Mouse (Mus musculus) CD8-positive naive resting alpha-beta T cell, adult 2 months (primary cell): ENCODE measurements around the gene Hnrnpul1.

Experiments used
- DNase-seq, 2 experiments: peaks; one replicate each; pipeline ENCODE4 v3.0.0; 2022; ENCODE audit warnings: low read depth in 2 of 2, low spot score in 2 of 2

Gene Hnrnpul1

DNA sequence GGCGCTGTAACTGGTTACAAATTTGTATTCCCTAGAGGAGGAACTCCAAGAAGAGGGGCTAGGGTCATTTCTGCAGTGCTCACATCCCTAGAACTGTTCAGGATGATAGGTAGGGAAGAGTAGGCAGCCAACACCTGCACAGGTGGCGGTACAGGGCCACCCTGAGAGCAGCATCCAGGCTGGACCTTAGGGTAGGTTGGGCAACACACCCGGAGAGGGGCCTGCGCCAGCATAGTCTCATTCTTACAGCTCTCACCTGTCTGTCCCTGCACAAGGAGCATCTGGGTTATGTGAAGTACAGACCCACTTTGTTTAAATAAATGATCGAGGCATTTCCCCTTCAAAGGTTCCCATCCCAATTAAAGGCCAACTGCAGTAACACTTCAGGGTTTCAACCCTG is 33.8 kb downstream of the Hnrnpul1 start:
- DNase-seq, result no peak

DNA sequence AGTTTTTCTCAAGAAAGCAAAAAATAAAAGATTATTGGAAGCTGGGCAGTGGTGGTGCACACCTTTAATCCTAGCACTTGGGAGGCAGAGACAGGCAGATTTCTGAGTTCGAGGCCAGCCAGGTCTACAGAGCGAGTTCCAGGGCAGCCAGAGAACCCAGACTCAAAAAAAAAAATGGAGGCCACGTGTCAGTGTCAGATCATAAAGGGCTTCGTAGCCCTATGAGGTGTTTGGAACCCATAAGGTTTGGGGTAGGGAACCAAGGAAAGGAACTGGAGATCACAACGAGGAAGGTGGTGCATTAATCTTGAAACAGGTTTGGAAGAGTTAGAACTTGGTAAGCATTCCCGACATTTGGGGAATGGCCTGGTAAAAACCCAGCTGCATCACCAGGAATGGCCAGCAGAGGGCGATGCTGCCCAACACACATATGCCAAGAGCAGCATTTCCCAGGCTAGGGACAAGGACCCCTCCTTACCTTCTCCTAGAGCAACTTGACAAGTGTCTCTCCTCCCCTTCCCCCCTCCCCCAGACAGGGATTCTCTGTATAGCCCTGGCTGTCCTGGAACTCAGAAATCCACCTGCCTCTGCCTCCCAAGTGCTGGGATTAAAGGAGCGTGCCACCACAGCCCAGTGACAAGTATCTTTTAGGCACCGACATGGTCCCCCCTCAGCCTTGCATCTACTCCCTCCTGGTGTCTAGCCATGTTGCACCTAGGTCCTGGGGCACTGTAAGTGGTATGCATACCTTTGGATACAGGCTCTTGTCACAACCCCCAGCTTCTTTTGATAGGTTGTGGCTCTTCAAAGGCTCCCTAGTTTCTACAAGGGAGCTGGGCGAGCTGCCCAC is 34.6 kb downstream of the Hnrnpul1 start:
- peak; percentile 54 to 58 for DNase-seq

DNA sequence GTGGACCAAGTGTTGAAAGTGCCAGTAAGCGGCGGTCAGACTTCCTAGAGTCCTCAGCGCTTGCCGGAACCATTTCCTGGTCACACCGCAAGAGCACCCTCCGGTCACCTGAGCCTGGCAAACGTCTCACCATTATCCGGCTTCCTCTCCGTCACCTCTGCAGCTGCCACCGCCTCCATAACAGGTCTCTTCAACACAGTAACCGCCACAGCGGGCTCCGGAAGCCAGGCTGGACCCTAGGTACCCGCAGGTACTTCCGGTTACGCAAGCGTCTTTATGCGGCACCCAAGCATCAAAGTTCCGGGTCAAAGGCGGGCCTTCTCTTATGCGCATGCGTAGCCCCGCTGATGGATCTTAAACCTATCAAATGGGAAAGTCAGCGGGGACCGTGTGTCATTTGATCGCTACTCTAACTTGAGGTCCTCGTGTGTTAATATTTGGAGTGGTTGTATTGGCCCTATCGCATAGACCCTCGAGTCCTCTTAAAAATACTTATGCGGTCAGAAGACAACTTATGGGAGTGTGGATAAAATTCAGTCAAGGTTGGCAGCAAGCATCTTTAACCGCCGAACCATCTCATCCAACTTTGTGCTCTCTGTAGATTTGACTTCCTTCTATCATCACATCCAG is 35.7 kb downstream of the Hnrnpul1 start, which contains the start of gene Ccdc97:
TSS of gene Ccdc97 (minus strand) at position 301 of the 630 bp plus-strand sequence.
- DNase-seq, result peak; percentile 85 to 86

DNA sequence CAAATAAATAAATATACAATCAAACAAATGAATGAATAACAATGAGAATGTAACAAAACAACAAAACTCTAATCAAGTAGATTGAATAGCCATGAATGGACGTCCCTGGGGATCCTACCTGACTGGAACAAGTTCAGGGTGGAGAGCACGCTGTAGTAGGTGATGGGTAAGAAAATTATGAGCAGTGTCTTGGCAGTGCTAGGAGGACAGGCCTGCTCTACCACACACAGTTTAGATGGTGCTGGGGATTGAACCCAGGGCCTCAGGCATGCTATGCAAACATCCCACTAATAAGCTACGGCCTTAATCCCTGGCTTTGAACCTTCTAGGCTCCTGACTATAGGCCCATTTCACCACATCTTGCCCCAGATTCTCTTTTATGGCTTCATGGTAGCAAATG is 37.1 kb downstream of the Hnrnpul1 start:
- no peak for DNase-seq

DNA sequence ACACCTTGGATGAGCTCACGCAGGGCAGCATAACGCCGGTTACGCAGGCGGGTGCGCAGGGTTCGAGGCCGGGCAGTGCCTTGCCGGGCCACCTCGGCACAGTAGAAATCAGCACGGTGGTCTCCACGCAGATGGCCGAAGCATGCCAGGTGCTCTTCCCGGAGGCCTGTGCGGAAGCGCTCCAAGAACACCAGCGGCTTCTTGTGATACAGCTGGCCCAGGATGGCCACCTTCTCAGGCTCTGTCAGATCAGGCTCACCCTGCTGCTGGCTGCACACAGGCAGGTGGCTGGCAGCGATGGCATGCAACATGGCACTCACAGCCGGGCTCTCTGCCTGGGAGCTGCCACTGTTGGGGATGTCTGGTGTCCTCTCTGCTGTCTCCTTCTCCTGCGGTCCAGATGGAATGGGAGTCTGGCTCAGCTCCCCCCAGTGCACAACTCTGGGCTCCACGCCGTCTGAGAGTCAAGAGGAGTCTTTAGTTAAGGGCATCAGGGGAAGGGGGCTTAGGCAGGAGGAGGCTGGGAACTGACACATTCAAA is 38.8 kb downstream of the Hnrnpul1 start:
- DNase-seq, result no peak

DNA sequence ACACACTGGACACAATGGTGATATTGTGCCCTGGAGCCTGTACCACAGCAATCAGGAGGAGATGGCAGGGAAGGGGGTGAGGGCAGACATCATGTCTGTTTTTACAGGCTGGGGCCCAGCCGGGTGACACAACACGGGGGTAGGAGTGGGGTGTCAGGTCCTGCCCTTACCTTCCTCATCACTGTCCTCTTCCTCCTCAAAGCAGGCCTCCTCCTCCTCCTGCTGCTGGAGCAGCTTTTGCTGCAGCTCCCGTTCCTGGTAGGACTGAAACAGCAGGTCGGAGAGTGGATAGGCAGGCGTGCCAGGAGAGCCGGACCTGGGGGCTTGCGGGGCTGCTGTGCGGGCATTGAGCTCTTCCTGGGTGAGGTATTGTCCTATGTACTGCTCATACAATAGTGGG is 40.0 kb downstream of the Hnrnpul1 start:
- DNase-seq, result no peak

DNA sequence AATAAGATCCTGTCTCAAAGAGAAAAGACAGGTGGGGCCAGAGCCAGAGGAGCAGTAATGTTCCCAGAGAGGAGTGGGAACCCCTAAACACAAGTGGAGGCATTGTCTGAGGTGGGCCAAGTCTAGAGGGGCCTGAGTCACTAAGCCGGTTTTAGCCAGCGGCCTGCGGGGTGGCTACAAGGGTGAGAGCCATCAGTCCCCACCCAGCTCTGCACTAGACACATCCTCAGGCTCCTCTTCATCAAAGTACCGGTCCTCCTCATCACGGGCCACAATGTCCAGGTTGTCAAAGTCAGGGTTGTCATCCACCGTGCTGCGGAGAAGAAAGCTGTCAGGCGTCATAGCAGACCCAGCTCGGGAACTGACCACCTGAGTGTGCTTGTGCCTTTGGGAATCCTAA is 41.8 kb downstream of the Hnrnpul1 start:
- no peak for DNase-seq

DNA sequence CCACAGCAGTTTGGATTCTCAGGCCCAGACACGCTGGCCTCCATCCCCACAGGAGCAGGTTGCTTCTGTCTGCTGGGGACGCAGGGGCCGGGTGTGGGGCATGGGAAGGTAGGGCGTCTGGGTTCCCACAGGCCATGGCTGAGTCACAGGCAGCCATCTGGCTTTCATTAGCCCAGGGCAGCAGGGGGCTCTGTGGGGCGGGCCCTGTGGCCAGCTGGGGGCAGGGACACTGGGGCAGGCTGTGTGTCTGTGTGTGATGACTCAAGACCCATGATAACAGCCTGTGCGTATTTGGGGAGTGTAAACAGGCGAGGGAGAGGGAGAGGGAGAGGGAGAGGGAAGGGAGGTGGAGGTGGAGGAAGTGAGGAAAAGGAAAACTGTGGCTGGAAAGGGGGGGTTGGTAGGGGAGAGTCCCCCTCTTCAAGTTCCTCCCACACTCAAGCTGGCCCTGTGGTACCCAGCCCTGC is 42.8 kb downstream of the Hnrnpul1 start:
- DNase-seq, result no peak

DNA sequence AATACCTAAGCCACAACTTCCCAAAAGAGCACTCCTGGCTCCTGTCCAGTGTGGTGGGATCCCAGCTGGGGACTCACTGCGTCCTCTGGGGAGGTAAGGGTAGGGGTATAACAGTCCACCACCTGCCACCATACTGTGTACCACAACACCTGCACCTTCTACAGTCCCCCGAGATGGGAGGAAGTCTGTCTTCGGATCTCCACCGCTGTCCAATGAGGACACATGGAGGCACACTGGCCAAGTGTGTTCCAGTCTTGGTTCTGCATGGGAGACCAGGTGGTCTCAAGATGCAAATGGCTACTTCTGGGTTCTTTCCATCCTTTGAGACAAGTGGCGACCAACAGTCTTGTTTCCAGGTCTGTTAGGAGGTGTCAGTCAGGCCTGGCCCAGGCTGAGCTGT is 43.4 kb downstream of the Hnrnpul1 start:
- DNase-seq, result no peak

DNA sequence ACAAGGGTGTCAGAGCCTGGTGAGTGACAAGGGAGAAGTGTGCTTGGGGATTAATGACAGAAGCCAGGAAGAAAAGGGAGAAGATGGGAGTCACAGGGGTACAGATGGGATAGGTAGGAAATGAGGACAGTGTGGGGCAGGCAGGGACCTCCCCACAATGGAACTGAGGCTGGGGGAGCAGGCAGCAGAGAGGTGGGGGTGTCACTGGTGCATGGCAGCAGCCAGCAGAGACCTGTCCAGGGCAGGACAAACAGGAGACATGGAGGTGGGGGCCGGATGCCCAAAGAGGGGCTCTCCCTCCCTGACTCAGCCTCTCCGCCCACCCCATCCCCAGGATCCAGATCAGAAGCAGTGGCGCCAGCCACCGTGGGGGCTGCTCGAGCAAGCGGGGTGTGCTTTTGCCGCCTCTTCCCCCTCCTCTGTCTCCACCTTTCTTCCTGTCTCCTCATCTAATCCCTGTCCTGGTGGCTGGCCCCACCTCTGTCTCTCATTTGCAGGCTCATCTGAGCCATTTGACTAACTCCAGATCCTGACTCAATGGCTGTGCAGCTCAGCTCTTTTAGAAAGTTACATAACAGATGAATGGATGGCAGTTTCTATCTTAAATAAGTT is 43.9 kb downstream of the Hnrnpul1 start:
- no peak for DNase-seq

DNA sequence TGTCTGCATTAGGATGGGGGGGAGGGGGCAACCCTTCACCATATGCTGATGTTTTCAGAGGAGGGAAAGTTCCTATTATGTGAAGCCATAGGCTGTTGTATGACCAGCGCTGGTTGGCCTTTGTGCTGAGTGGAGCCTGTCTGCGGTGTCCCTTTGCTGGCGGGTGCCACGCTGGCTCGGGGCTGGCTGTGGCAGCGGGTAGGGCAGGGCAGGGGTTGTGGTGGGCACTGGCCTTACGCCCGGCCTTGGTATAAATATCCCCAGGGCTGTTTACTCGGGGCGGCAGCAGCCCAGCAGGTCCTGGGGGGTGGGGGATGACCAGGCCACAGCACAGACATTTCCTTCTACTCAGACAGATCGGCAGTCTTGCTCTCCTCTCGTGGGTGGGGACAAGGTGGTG is 44.6 kb downstream of the Hnrnpul1 start:
- no peak for DNase-seq

DNA sequence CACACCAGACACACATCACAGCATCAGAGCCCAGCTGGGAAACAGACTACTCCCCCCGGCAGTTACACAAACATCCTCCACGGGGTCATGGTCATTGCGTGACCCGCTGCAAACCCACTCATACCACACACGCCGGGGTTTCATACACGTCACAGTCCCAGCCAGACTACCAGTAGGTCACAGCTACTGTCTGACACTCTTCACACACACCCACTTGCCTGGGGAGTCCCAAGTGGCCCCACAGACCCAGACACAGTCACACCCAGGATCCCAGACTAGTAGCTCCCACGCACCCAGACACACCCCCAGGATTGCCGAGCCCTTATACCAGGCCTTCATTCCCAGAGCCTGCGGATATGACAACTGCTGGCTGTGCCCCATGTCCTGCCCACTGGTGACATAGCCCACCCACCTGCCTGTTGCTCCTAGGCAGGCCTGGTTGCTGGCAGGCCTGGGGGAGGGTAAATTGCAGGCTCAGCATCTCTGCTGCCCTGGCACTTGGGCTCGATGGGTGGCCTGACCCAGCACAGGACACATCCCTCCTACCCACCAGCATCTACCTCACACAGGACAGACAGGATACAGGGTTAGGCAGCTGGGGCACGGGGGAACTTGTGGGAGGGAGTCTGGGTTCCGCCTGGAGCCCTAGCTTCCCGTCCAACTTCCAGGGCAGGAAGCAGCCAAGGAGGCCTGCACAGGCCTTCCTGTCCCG is 46.8 kb downstream of the Hnrnpul1 start:
- DNase-seq, result no peak

DNA sequence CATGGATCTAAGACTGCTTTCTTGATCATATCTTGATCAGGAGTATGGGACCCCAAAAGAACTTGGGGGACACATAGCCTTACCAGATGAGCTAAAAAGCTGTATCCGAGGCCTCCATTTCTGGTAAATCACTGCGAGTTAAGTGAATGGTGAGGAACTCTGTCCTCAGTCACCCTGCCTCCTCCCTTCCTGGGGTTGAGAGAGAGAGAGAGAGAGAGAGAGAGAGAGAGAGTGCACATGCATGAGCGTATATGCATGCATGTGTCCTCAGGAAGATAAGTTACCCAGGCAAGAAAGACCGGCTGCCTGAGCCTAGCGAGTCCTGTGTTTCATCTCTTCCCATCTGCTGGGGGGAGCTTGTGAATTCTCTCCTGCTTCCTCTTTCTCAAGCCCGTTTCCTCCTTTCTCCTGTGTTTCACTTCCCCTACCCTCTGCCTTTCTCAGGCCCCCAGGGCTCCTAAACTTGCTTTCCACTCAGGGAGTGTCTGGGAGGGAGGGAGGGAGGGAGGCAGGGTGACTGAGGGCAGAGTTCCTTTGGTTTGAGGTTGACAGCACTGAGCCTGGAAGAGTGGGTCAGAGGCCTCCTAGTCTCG is 47.9 kb downstream of the Hnrnpul1 start:
- DNase-seq, result no peak

DNA sequence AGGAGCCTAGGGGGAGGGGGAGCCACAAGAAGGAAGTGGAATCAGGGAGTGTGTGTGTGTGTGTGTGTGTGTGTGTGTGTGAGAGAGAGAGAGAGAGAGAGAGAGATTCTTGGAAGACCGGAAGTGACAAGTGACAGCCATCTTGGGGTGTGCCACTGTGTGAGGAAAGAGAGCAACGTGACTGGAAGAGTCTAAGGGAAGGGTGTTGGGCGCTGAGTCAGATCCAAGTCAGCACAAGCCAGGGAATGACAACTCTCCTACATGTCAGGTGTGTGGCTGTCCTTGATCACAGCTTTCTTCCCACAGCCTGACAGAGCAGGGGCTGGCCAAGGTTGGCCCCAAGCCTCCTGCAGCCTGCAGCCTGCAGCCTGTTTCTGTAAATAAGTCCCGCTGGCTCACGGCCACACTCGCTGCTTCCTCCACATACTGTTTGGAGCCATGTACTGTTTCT is 48.7 kb downstream of the Hnrnpul1 start:
- no peak for DNase-seq

DNA sequence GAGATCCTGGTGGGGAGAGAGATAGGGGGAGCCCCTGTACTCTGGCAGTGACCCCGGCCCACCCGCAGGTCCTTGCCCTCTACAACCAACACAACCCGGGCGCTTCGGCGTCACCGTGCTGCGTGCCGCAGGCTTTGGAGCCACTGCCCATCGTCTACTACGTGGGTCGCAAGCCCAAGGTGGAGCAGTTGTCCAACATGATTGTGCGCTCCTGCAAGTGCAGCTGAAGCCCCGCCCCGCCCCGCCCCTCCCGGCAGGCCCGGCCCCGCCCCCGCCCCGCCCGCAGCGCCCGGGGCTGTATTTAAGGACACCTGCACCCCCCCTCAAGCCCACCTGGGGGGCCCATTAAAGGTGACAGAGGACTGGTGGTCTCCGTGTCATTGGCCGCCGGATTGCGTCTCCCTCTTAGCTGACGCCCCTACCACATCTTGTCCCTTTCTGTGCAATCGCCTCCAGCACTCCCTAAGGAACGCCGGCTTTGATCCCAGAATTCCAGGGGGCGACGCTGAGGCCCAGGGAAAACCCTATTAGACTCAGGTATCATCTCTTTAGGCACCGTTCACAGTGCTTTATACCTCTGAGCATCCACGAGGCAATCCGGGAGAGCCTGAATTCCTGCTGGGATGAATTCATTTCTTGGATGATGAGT is 49.7 kb downstream of the Hnrnpul1 start:
- no peak for DNase-seq

DNA sequence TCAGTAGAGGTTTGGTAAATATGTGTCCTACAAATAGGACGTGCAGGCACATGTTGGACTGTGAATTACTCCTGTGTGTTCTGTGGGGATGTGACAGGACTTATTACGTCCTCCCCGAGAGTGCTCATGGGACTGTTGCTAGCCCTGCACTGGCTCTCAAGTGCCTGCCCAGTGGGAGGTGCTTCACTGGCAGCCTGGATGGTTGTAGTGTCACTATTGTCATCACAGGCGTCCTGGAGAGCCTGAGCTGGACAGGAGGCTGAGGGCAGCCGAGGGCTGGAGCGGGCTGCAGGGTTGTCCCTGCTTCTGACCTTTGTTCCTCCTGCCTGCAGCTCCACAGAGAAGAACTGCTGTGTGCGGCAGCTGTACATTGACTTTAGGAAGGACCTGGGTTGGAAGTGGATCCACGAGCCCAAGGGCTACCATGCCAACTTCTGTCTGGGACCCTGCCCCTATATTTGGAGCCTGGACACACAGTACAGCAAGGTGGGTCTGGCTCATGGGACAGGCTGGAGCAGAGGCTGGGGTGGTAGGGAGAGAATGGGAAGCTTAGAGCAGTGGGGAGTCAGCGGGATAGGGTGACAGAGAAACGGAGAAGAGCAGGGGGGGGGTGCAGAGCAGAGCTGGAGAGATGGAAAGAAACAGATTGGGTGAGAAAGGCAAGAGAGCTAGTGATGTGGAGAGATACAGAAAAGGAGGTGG is 50.6 kb downstream of the Hnrnpul1 start:
- no peak for DNase-seq

DNA sequence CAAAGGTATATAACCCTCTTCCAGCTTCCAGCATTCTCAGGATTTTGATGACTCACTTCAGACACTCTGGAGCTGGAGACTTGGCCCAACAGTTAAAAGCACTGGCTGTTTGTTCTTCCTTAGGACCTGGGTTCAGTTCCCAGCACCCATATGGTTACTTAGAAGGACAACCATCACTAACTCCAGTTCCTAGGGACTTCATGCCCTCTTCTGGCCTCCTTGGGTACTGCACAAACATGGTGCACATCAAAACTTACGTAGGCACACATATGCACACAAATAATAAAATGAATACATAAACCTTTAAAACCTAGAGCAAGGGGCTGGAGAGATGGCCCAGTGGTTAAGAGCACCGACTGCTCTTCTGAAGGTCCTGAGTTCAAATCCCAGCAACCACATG is 52.2 kb downstream of the Hnrnpul1 start:
- no peak for DNase-seq

DNA sequence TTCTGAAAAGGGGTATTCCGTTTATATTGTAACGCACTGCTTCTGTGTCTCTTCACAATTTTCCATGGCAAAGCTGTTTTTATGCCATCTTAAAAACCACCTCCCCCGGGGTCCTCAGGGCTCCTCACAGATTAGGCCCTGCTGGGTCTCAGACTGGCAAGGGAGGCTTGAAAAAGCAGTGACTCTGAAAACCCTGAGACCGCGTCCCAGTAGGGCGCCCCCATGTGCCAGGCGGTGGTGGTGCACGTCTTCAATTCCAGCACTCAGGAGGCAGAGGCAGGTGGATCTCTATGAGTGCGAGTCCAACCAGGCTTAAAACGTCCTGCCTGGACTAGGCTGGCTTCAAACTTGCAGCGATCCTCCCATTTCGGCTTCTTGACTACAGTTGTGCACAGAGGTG is 53.8 kb downstream of the Hnrnpul1 start:
- peak in 1 of 2 experiments; percentile 46 for DNase-seq

DNA sequence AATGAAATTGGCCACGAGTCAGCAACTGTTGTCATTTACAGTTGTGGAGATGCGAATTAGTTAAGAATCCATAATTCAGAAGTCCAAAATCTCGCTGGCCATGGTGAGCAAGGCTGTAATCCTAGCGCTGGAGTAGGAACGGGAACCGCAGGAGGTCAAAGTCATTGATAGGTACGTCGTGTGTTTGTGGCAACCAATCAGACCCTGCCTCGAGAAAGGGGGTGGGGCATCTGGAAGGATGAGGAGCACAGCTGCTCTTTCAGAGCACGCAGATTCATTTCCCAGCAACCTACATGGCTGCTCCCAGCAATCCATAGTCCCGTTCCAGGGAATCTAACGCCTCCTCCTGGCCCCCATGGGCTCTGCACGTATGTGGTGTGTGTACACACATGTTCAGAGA is 54.7 kb downstream of the Hnrnpul1 start:
- no peak for DNase-seq

DNA sequence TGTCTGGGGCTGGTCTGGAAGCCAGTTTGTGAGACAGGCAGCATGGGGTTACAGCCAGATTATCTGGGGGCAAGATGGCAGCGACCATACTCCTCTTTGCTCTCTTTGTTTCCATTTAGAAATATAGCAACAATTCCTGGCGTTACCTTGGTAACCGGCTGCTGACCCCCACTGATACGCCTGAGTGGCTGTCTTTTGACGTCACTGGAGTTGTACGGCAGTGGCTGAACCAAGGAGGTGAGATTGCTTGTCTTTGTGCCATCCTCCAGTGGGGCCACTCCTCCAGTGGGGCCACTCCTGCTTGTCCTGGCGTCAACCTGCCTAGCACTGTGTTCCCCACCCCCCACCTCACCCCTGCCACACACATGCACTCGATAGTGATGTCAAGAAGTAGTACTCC is 60.5 kb downstream of the Hnrnpul1 start:
- DNase-seq, result no peak
